Mouse (Mus musculus) kidney, postnatal 14 days (tissue): Measurements from ENCODE around the gene Cacybp.

Experiments used
- DNase-seq: peaks from one replicate; pipeline ENCODE4 v3.0.0; 2022; ENCODE audit warnings: mixed read lengths

The Cacybp gene

GRCm38 (mm10) chr1:160212703-160213669 is at the start of gene Cacybp:
TSS of gene Cacybp (minus strand) at chr1:160212875.
- DNase-seq, result peak; percentile 100

DNA sequence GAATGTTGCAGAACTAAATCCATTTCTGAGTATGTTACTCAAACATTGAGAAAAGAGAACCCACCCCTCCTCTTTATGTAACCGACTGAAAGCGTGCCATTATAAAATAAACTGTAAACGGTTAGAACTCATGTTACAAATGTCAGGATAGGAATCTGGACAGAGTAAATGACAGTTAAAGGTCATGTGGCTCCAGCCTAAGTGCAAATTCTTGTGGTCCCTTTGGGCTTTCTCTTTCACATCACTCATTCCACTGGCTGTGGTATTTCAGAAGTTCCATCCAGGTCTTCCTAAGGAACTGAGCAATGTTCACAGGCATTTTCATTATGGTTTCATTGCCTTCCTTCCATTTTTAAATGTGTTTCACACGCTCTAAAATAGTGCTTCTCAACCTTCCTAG is 49.7 kb upstream of the Cacybp start:
- DNase-seq, result no peak

- DNase-seq, result no peak
These were observed 49.2 kb upstream of the Cacybp start for GRCm38 (mm10) chr1:160261849-160262248.

GRCm38 (mm10) chr1:160260605-160261004 is 47.9 kb upstream of the Cacybp start:
- no peak for DNase-seq

GRCm38 (mm10) chr1:160259884-160260283 is 47.2 kb upstream of the Cacybp start:
- DNase-seq, result peak; percentile 19

- no peak for DNase-seq
These were observed 40.4 kb upstream of the Cacybp start for GRCm38 (mm10) chr1:160253108-160253507.

DNA sequence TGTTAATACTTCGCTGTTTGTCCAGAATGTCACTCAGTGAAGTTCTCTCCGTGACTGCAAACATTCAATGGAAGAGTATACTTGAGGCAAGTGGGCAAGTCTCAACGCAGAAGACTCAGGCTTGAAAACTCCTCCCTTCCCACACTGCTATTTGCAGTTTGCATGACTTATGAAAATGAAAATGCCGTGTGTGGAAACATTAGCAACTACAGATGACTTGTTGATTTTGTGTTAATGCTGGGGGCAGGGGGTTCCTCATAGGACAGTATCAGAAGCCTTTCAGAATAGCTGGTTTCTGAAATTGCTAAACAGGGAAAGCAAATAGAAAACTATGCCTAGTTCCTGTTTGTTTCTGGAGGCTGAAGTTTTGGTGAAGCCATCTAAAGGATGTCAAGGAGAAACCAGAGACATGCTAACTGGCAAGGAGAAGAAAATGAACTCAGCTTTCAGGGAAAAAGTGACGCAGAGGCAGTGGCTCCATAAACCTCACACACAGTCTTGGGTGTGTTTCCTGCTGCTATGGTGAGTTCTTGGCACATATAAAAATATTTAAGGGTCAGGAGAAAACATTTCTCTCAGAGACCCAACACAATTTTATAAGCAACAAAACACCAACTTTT is 38.8 kb upstream of the Cacybp start:
- DNase-seq, result no peak

- no peak for DNase-seq
These were observed 38.1 kb upstream of the Cacybp start for GRCm38 (mm10) chr1:160250782-160251181.

DNA sequence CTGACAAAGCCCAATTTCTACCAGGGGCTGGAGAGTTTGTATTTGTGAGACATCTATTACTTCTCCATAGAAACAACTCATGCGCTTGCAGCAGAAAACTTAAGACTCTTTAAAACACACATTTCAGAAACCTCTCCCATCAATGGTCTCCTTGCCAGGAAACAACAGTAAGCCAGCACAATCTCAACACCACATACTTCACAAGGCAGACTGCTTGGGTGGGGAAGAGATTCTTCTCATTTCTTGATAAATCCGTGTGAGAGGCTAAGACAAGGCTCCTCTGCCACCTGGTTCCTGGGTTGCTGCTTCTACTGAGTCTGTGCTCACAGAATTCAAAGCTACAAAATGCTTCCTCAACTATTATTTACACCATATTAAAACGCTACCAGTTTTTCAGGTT is 37.1 kb upstream of the Cacybp start:
- DNase-seq, result no peak

DNA sequence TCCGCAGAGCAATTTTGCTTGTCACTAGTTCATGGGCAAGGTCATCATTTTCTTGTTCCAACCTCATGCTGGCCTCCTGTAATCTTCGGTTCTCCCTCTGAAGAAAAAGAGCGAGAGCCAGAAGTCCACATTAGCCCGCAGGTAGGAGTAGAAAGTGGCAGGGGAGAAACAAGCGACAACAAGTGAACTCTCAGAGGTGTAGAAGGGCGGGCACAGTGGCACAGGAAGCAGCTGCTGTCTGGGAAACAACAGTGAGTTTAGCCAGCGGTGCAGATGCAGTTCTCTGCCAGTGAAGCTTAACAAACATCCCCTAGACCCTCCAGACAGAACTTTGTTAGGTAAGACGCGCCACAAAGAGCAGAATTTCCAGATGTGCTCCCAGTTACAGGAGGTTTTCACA is 34.8 kb upstream of the Cacybp start:
- DNase-seq, result no peak

- no peak for DNase-seq
These were observed 34.2 kb upstream of the Cacybp start for GRCm38 (mm10) chr1:160246844-160247243.

DNA sequence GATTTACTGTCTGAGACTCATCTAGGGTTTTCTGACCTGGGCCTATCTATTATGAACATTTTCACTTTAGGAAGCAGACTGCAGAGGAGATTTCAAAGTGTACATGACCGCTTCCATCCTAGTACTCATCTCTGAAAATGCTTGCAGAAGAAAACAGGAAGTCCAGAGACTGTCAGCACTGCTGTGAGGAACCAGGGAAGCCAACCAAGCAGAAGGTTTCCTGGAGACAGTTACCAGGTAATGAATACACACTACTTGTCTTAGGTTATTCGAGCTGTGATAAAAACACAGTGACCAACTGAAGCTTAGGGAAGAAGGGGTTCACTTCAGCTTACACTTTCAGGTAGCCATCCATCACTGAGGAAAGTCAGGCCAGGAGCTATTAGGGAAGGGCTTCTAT is 33.3 kb upstream of the Cacybp start:
- DNase-seq, result no peak

DNA sequence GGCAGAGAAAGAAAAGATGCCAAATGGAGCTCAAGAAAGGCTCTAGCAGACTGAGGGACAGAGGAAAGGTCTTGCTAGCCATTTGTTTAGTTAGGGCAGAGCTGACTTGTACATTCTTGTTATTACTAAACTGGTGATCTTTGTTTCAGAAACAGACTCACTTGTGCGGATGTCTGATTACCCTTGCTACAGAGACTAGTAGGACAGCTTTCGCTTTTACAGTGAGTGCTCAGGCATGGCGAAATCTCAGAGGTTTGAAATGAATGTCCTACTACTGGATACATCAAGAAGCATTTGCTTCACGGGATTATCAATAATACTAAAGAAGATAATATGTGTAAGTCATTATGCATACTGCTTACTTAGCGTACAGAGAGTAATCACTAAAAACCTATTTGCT is 32.0 kb upstream of the Cacybp start:
- DNase-seq, result no peak

- no peak for DNase-seq
These were observed 27.4 kb upstream of the Cacybp start for GRCm38 (mm10) chr1:160240091-160240490.

- DNase-seq, result no peak
These were observed 26.3 kb upstream of the Cacybp start for GRCm38 (mm10) chr1:160238852-160239443.

- DNase-seq, result no peak
These were observed 25.3 kb upstream of the Cacybp start for GRCm38 (mm10) chr1:160237981-160238380.

DNA sequence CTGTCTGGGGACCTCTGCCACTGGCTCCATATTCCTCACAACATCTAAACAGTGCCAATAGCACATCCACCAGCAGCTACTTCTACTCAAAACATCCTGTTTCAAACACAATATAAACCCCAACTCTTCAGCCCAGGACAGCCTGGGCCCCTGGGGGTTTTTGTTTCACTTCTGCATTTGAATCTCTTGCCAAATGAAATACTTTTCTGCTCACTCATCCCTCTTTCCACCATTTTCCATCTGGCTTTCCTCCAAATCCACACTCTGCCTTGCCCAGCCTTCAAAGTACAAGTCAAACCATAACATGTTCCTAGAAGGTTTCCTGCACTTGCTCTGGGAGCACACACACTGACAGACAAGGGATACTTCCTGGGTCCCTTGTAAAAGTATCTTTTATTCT is 21.2 kb upstream of the Cacybp start:
- DNase-seq, result no peak

- no peak for DNase-seq
These were observed 19.4 kb upstream of the Cacybp start for GRCm38 (mm10) chr1:160232113-160232512.

DNA sequence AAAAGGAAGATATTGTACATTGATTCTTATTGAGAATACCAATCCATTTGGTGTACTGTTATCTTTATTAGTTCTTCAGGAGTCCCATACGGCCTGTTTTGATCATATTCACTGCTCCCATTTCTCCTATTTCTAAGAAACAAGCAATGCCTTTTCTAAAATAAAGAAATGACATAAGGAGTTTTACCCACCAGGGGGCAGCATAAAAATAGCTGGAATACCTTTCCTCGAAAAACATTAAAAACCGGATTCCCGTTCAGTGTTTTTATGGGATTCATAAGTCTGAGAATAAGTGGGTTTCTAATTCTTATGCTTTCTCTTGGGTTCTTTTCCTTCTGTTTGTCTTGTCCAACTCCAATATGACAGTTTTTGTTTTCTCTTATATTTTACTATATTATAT is 18.3 kb upstream of the Cacybp start:
- DNase-seq, result peak; percentile 36

DNA sequence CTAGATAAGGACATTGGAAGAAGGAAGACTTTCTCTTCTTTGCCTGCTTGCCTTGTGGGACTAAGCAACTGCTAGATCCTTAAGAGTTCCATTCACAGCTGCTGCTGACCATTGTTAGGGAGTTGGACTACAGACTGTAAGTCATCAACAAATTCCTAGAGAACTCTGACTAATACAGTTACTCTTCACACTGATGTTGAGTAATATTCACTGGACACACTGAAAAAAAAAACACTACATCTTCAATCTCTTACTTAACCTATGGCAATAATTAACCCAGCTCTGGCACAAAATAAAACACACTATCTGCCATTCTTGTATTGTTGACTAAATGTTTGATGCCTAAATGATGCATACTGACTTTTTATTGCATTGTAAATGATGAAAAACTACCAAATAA is 15.2 kb upstream of the Cacybp start:
- no peak for DNase-seq

DNA sequence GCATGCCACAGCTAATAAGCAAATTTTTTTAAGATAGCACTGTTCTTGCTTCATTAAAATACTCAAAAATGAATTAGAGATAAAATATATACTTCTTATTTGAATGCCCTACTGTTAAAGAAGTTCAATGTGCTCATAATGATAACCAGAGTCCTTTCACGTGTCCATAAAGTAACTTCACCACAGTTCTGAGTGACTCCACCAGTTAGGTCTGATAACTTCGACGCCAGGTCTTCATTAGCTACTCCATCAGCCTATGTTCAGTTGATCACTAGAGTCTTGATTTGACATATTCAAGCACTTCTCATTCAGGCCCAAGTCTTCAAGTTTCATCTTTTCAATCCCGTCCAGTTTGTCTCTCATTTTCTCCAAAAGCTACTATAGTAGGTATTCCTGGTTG is 14.5 kb upstream of the Cacybp start:
- DNase-seq, result no peak

DNA sequence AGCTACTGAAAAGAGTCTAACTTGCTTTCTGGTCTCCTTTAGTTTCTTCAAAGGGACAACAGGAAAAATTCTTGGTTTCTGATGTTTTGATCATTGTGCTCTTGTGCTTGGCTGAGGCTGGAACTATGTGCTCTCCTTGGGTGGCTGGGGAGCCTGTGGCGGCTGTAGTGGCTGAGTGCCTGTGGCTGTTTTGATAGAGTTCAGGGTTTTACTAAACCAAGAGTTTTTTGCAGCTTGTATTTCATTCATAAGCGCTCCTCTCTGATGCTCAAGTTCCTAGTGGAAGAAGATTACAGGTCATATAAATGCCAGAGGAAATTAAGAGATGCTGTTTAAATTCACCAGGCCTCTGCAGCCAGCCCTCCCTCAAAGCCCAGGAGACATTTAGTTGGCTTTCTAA is 11.4 kb upstream of the Cacybp start:
- DNase-seq, result no peak

GRCm38 (mm10) chr1:160217898-160218297 is 5.2 kb upstream of the Cacybp start:
- DNase-seq, result no peak

GRCm38 (mm10) chr1:160214171-160214570 is 1.5 kb upstream of the Cacybp start:
- no peak for DNase-seq
